Mouse (Mus musculus): ENCODE measurements around the gene Neurog3.

Neurog3 gene

DNA sequence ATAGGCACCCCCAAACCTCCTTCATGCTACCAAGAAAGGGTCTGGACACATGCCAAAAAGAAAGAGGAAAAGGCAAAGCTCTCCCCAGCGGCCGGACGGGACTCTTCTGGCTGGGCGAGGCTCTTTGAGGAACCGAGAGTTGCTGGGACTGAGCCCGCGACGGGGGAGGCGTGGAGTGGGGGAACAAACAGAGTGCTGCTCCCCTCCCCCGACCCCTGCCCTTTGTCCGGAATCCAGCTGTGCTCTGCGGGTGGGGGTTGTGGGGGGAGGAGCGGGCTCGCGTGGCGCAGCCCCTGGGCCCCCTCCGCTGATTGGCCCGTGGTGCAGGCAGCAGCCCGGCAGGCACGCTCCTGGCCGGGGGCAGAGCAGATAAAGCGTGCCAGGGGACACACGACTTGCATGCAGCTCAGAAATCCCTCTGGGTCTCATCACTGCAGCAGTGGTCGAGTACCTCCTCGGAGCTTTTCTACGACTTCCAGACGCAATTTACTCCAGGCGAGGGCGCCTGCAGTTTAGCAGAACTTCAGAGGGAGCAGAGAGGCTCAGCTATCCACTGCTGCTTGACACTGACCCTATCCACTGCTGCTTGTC is at the start of gene Neurog3:
TSS of gene Neurog3 (plus strand) at position 400 of the 591 bp plus-strand sequence.
- DNase-seq (ENCODE audit: extremely low spot score): no peak

DNA sequence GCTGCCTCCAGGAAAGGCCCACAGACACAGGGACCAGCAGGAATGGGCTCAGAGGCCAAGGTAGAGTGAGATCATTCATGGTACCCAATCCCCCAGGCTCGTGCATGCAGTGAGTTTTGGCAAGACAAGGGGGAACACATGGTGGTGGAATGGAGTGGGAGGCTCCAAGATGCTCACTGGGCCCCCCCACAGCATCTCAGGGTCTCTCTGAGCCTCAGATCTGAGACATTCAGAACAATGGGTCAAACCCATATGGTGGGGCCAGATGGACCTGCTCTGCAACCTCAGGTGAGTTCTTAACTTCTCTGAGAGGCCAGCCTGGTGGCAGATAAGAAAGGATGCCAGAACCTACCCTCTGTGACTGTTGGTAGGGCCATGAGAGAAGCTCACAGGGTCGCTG is 46.8 kb upstream of the Neurog3 start:
- no peak for DNase-seq (ENCODE audit: extremely low spot score)

DNA sequence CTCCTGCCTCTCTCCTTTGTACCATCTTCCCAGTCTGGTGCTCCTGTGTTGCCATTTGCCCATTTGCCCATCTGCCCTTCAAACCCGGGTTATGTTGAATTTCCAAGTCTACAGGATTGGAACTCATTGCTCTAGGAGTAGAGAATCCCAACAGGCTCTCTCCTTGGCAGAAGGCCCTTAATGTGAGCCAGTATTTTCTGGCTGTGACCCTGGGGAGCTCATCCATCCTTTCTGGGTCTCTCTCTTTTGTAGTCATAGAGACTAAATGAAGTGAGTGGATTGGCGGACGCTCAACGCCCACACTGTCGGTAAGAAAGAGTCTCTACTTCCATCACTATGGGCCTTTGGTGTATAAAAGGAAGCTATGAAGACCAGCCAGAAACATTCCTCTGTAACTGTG is 46.1 kb upstream of the Neurog3 start:
- no peak for DNase-seq (ENCODE audit: extremely low spot score)

DNA sequence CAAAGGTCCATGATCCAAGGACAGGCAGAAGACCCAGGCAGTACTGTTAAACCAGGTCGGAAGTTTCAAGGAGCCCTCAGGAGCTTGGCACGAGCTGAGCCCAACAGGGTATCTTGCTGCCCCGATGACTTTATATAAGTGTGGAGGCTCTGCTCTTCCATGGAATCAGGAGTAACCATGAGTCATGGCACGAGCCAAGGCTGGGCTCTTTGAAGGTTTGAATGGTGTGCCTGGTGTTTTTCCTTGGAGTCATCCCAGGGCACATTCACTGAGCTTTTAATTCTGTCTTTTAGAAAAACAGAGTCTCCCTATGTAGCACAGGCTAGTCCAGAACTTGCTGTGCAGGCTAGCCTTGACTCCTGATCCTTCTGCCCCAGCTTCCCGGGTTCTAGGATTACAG is 44.5 kb upstream of the Neurog3 start:
- no peak for DNase-seq (ENCODE audit: extremely low spot score)

DNA sequence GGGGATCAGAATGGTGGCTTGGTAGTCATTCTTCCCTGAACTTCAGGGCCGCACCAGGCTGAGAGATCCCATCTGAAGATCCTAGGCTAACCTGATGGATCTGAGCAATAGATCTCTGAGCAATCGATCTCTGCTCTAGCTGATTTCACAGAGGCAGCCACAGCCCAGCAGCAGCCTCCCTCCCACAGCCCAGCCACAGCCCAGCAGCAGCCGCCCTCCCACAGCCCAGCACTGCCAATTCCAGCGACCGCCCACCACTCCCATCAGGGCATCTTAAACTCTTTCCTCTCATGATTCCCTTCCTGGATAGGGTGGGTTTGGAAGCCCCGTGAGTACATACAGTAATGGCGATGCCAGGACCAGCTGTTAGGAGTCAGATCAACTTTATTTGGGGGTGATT is 43.8 kb upstream of the Neurog3 start:
- DNase-seq (ENCODE audit: extremely low spot score): no peak

DNA sequence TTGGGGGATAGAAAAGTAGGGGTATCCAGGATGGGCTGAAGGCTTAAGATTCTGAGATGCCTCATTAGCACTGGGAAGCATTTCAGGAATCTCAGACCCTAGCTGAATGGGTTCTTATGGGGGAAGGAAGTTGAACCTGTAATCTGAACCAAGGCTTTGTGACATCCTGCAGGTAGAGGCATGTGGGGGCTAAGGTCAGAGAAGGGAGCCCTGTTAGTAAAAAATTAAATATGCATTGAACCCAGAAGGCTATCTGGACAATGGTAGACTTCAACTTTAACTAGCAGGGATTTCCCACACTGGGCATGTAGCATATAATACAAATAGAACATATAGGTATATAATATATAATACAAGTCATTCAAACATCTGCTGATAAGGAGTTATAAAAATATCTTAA is 43.4 kb upstream of the Neurog3 start:
- no peak for DNase-seq (ENCODE audit: extremely low spot score)

DNA sequence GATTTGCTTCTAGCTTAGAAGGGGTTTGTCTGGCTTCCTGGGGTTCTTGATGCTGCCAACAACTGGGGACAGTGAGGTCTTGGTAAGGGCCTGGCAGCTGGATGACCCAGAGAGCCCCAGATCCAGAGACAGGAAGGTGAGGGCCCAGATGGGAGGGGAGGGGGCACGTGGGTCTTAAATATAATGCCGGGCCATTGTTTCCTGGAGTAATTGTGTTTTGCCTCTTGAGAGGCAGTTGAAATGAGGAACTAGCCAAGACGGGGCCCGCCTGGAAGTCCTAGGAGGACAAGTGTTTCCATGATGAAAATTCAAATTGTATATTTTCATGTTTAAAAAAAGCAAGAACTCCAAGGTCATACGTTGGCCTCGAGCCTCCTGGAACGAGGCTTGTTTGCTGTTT is 39.0 kb upstream of the Neurog3 start:
- DNase-seq (ENCODE audit: extremely low spot score): no peak

DNA sequence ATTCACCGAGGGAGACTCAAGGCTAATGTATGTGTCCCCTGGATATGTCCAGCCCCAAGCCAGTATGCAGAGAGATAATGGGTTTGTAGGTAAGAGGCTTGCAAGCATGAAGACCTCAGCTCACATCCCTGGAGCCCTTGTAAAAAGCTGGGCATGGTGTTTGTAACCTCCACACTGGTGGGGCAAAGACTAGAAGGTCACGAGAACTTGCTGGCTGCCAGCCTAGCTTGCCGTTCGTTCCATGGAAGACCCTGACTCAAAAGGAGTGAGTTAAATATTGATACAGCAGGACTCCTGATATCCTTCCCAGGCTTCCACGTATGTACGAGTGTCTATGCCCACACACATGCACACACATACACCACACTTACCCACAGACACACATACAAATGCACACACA is 38.5 kb upstream of the Neurog3 start:
- DNase-seq (ENCODE audit: extremely low spot score): no peak

DNA sequence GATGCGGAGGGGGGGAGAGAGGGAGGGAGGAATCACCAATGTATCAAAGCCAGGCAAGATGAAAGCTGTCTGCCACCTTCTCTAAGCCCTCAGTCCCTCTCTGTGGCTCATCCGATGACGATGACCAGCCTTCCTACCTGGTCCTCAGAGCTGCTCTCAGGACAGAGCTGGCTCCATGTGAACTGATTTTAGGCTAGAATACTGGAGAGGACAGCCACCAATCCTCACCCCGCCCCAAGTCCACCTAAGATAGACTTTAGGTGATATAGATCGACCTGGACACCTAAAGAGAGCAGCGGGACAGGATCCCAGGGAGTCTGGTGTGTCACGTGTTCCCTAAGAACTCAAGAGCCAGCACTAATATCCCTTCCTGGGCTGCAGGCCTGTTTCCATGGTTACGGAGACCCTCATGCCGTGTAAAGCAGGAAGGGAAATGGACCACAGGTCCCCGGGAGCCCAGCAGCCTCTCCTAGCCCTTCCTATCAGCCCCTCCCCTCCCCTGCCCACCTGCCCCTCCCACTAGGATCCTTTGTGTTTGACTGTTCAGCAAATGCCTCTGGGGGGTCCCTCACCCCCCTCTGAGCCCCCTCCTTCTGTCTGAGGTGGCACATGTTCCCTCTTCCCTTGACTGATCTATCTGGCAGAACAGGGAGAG is 33.0 kb upstream of the Neurog3 start:
- DNase-seq (ENCODE audit: extremely low spot score): no peak

DNA sequence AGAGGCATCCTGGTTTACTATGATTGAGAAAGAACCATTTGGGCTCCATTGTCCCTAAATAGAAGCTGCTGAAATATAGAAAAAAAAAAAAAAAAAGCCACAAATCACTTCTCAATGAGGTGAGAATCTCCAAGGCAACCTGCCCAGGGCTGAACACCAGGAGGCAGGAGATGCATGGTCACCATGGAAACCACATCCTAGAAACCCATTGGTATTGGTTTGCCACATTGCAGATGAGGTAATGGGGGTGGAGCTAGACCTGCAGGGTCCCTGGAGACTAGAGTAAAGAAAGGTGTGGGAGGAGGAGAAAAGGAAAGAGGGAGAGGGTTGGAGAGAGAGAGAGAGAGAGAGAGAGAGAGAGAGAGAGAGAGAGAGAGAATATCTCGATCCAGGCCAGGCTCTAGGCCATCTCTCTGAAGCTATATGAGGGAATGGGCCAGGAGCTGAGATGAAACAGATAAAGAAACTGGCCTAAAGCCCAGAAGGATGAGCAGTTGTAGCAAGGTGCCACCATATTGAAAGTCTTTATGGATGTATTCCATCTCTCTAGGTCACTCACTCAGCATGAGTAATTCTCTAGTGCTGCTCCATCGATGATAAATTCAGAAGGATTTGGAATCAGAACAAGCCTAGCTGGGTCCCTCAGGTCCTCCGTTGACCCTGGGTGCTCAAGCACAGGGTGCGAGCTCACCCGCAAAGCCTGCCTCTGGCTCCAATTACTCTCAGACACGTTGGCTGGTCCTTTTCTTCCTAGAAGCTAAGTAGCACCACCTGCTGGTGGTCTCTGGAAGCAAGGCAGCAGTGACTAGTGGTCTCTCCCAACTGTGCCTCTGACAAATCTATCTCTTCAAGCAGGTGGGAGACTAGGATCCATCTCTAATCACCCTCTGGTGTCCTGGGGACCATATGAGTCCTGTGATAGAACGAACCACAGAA is 31.1 kb upstream of the Neurog3 start:
- peak; percentile 79 for DNase-seq (ENCODE audit: extremely low spot score)

DNA sequence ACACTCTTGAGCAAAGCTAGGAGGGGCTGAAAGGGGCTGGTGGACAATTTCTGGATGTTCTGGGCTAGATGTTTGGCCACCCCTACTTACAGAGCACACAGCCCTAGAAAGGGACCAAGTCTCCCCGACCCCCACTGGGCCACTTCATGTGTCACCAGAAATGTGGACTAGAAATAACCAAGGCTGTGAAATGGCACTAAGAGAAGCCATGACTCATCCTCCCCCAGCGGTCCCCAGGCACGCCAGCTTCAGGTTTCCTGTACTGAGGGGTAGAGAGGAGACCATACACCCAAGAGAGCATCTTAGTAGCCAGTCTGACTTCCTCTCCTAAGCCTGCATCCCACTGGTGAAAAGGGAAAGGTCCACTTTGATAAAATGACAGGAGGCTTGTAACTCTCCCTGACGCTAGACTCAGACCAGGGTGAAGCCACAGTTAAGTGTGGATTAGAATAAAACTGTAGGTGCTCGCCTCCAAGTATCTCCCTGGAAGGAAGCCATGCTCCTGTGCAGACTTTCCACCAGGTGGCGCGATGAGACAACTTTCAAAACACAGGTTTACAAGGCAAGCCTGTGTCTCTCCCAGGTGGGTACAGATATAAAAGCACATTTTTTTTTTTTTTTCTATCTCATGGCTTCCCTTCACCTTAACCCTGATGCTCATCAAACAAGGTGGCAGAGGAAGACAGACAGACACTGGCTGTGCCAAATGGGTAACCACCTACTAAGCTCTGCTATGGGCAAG is 27.9 kb upstream of the Neurog3 start:
- peak; percentile 58 for DNase-seq (ENCODE audit: extremely low spot score)

DNA sequence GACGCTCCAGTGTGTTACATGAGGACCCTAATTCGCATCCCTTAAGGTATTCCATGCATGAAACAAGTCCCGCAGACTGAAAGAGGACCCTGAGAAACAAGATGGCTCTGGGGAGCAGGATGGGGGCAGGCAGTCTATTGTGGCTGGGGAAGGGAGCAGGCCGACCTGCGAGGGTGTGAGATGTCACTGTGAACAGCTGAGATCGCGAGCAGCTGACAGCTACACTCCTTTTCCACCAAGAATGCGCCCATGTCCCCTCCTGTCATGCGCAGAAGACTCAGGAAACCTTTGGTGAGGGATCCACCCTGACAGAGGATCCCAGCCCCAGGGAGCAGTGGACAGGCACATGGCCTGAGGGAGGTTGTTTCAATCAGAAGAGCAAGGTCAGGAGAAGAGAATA is 25.8 kb upstream of the Neurog3 start:
- no peak for DNase-seq (ENCODE audit: extremely low spot score)

DNA sequence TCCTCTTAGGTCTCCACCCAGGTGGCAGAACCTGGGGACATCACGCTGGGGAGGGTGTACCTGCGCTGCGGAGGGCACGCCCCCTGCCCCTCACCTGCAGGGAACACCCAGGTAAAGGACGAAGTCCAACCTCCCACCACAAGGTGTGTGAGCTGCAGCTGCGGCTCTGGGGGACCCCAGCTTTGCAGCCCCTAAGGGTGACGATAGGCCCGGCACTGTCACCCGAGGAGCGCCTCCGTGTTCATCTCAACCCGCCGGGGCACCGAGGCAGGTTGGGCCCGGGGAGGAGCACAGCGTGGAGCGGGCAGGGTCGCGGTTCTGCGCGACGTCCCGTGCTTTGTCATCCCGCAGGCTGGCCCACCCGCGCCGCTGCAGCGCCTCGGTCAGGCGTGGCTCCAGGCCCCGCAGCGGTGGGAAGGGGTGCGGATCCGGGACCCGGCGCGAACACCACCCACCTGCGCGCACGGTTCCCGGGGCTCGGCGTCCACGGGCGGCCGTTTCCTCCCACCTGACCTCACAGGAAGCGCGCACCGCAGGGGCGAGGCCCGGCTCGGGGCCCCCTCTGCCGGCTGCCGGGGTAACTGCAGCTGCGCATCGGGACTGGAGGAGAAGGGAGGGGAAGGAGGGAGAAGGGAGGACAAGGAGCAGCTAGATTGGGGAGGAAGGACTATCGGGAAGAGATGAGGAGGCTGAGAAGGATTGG is 22.2 kb upstream of the Neurog3 start:
- DNase-seq (ENCODE audit: extremely low spot score): peak; percentile 87

DNA sequence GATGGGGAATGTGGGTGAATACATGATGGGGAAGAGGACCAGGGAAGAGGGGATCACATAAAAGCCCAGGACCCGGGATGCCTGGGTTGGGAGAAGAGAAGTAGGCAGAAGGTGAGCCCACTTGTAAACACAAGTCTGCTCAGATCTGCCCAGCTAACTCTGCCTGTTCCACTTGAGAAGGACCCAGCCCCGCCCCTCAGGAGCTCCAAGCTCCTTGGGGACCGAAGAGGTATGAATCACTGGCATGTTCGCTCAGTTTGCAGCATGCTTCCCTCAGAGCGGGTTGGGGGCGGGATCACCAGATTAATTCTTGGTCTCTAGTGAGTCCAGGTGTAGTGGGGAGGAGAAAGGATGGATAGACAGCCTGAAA is 21.7 kb upstream of the Neurog3 start:
- DNase-seq (ENCODE audit: extremely low spot score): no peak

DNA sequence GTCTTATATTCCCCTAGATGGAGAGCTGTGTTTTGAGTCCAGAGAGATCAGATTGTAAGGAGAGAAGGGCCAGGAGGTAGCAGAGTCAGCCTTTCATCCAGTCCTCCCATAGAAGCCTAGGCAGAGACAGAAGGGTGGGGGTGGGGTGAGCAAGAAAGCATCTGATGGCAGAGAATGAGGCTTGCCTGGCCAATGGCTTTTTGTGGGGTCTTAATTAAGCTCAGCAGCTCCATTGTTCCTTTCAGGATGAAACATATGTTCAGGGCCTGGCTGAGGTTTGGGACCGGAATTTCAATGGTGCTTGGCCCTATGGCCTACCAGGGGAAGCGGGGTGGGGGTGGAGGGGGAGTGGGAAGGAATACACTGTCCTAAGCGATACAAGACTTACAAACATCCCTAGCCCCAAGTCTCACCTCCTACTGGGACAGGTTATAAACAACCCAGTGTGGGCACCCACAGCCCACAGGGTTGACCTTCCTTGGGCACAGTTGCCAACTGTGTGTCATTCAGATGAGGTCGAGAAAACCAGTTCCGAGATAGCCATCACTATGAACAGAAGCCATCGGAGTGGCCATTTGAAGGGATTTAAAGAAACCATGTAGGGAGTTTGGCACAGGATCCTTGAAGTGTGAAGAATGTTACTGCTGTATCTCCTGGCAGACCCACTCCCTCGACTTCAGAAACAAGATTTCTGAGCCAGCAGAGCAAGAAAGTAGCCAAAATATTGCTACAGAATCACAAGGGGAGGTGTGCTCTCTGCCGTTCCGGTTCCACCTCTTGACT is 18.8 kb upstream of the Neurog3 start:
- no peak for DNase-seq (ENCODE audit: extremely low spot score)

DNA sequence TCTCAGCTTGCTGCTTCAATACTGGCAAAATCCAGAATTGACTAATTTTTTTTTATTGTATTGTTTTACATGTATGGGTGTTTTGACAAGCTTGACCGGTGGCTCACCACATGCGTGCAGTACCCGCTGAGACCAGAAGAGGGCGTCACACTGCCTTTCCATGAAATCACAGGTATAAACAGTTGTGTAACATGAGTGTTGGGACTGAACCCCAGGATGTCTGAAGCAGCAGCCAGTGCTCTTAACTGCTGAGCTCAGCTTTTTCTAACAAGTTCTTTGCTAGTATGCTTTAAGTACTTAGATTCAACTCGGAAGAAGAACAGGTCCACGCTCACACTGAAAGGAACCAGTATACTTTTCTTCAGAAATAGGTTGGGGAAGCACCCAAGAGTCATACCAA is 5.8 kb upstream of the Neurog3 start:
- DNase-seq (ENCODE audit: extremely low spot score): no peak

DNA sequence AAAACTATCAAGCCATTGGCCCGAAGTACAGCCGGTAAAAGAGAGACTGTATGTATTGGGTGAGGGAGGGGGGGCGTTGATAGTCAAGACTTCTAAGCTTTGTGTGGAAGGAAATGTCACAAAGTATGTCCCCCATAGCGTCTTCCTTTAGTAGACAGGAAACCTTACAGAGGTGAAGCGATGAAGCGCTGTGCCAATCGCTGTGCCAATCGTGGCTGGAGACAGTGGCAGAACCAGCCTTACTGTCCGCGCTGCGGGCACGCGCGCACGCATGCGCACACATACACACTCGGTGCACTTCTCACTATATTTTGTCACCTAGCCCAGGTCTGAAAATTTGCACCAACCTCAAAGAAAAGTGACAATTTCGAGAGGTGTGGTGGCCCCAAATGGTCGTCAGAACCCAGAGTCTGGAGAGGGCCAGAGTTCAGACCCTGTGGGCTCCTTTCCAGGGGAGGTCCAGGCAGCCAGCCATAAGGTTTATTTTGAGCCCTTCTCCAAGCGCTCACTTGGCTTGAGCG is 5.1 kb upstream of the Neurog3 start:
- DNase-seq (ENCODE audit: extremely low spot score): no peak

DNA sequence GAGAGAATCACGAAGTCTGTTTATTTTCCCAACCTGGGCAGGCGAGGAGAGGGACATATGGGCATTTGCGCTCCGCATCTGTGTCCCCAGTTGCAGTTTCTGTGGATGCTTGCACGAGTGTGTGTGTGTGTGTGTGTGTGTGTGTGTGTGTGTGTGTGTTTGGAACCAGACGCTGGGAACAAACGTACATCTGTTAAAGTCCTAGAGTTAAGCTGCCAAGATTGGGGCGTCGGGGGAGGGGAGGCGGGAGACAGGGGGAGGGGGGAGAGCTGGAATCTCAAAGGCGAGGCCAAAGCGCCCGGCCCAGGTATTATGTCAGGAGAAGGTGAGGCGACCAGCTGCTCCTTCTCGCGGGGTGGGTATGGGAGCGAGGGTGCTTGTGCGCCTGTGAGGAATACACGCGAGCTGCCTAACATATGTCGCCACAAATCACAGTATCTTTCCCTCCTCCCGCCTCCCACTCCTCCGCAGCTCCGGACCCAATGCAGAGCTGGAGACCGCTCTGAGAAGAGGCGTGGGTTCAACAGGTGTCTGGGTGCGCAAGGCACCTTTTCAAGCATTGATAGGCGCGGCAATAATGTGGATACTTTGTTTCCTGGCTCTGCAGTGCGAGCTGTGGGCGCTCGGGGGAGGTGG is 4.5 kb upstream of the Neurog3 start:
- DNase-seq (ENCODE audit: extremely low spot score): no peak

DNA sequence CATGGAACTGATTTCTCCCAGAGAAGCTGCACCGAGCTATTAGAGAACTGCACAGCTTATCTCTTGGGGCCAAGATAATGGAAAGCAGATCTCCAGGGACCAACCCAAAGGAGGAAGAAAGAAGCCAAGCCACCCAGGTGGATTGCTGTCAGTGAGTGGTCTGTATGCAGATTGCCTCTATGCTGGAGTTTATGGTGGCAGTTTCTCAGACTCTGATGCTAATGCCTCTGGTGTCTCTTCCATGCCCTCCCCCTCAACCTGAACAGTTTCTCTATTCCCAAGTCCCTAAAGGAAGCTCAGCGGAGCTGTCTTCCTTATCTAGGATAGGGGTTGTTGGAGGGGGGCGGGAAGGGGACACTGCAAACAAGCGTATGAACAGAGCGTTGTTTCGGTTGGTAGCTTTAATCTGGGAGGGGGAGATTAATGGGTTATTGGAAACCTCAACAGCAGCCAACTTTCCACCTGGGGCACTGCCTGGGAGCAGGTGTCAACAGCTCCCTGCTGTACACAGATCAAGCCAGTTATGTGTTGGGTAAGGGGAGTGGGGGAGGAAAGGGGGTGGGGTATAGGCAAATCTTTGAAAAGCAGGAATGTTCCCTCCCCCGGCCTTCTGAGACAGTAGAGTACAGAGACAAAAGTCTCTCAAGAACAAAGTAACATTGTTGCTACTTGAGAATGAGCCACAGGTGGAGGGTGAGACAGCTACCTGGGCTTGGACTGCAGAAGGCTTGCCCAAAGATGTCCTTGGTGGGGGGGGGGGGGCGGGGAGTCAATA is 3.0 kb downstream of the Neurog3 start:
- no peak for DNase-seq (ENCODE audit: extremely low spot score)

All from embryo, embryonic 9.5 days (tissue).